Mouse (Mus musculus): ENCODE results near the gene Uvrag.

The Uvrag gene

GRCm38 (mm10) chr7:99164873-99165410 is 24.0 kb upstream of the Uvrag start:
- no peak for DNase-seq (ENCODE audit: low spot score in 2 of 2)

- no peak for DNase-seq (ENCODE audit: low spot score in 2 of 2)
These were observed 21.5 kb upstream of the Uvrag start for GRCm38 (mm10) chr7:99162462-99162861.

- DNase-seq (ENCODE audit: low spot score in 2 of 2), result peak; percentile 61 to 62
These were observed 21.0 kb upstream of the Uvrag start for GRCm38 (mm10) chr7:99161961-99162360.

- peak; percentile 62 to 75 for DNase-seq (ENCODE audit: low spot score in 2 of 2)
These were observed 20.6 kb upstream of the Uvrag start for GRCm38 (mm10) chr7:99161529-99161928.

- DNase-seq (ENCODE audit: low spot score in 2 of 2), result no peak
These were observed 20.1 kb upstream of the Uvrag start for GRCm38 (mm10) chr7:99160995-99161394.

GRCm38 (mm10) chr7:99159446-99159845 is 18.5 kb upstream of the Uvrag start:
- DNase-seq (ENCODE audit: low spot score in 2 of 2), result peak; percentile 52 to 62

- no peak for DNase-seq (ENCODE audit: low spot score in 2 of 2)
These were observed 18.0 kb upstream of the Uvrag start for GRCm38 (mm10) chr7:99158904-99159303.

GRCm38 (mm10) chr7:99158011-99158410 is 17.1 kb upstream of the Uvrag start:
- DNase-seq (ENCODE audit: low spot score in 2 of 2), result no peak

- no peak for DNase-seq (ENCODE audit: low spot score in 2 of 2)
These were observed 15.8 kb upstream of the Uvrag start for GRCm38 (mm10) chr7:99156737-99157136.

GRCm38 (mm10) chr7:99155311-99156289 is 14.7 kb upstream of the Uvrag start:
- DNase-seq (ENCODE audit: low spot score in 2 of 2), result no peak

GRCm38 (mm10) chr7:99154648-99155151 is 13.8 kb upstream of the Uvrag start:
- DNase-seq (ENCODE audit: low spot score in 2 of 2), result no peak

- no peak for DNase-seq (ENCODE audit: low spot score in 2 of 2)
These were observed 12.8 kb upstream of the Uvrag start for GRCm38 (mm10) chr7:99153686-99154202.

GRCm38 (mm10) chr7:99152756-99153155 is 11.8 kb upstream of the Uvrag start:
- DNase-seq (ENCODE audit: low spot score in 2 of 2), result no peak

- peak; percentile 87 to 95 for DNase-seq (ENCODE audit: low spot score in 2 of 2)
These were observed 10.4 kb upstream of the Uvrag start for GRCm38 (mm10) chr7:99151342-99151741.

- no peak for DNase-seq (ENCODE audit: low spot score in 2 of 2)
These were observed 8.1 kb upstream of the Uvrag start for GRCm38 (mm10) chr7:99149017-99149416.

GRCm38 (mm10) chr7:99147494-99147893 is 6.6 kb upstream of the Uvrag start:
- no peak for DNase-seq (ENCODE audit: low spot score in 2 of 2)

GRCm38 (mm10) chr7:99146906-99147305 is 6.0 kb upstream of the Uvrag start:
- DNase-seq (ENCODE audit: low spot score in 2 of 2), result no peak

GRCm38 (mm10) chr7:99146011-99146410 is 5.1 kb upstream of the Uvrag start:
- DNase-seq (ENCODE audit: low spot score in 2 of 2), result peak; percentile 32 to 61

- no peak for DNase-seq (ENCODE audit: low spot score in 2 of 2)
These were observed 3.7 kb upstream of the Uvrag start for GRCm38 (mm10) chr7:99144616-99145015.

GRCm38 (mm10) chr7:99143244-99143643 is 2.3 kb upstream of the Uvrag start:
- no peak for DNase-seq (ENCODE audit: low spot score in 2 of 2)

- no peak for DNase-seq (ENCODE audit: low spot score in 2 of 2)
These were observed 1.1 kb upstream of the Uvrag start for GRCm38 (mm10) chr7:99141919-99142606.

GRCm38 (mm10) chr7:99140511-99140910 is 430 bp downstream of the Uvrag start:
- DNase-seq (ENCODE audit: low spot score in 2 of 2), result peak in 1 of 2 experiments; percentile 35
